Mouse (Mus musculus) intestine, embryonic 14.5 days (tissue): ENCODE measurements around the gene Tufm. TPM values are rescaled to one million over a fixed set of nuclear protein-coding genes. Genes with fewer than 3 reads are reported as not detected.
A peak's percentile ranks its signal among the peaks of the same experiment; 100 is the strongest.
"Not testable (repeated sequence)": the region's sequence is repeated elsewhere in the genome, so short reads cannot be mapped to it uniquely, and the experiment has no call there.

Source experiments
- ATAC-seq: fragments of 200-750 bp; cut with Nextera tagmentation; replicated peaks from 2 replicates; pipeline ENCODE4 v1.8.0; 2017; ENCODE audit warnings: low read depth, moderate number of reproducible peaks, moderate TSS enrichment, moderate library complexity; ENCODE audit not compliant: low FRiP score, low TSS enrichment
- DNase-seq: peaks from one replicate; pipeline ENCODE4 v3.0.0-alpha.2; 2018; ENCODE audit warnings: low spot score
- H3K27ac ChIP-seq: fragments of 300-500 bp; sonication (generic); 2 replicates; pipeline ENCODE4 v1.5.1; 2014; ENCODE audit warnings: low read depth, mild to moderate bottlenecking, control low read depth
- H3K27me3 ChIP-seq: fragments of 300-500 bp; sonication (generic); replicated peaks from 2 replicates; pipeline ENCODE4 v1.6.1; 2014; ENCODE audit warnings: low read length, control low read depth; ENCODE audit not compliant: control insufficient read depth, insufficient read depth
- H3K36me3 ChIP-seq: fragments of 300-500 bp; sonication (generic); 2 replicates; pipeline ENCODE4 v1.6.1; 2014; ENCODE audit warnings: low read length, control low read depth; ENCODE audit not compliant: control insufficient read depth, insufficient read depth
- H3K4me1 ChIP-seq: fragments of 300-500 bp; sonication (generic); replicated peaks from 2 replicates; pipeline ENCODE4 v1.6.1; 2014; ENCODE audit warnings: low read length, control low read depth, mixed read lengths; ENCODE audit not compliant: control insufficient read depth, insufficient read depth
- H3K4me2 ChIP-seq: fragments of 300-500 bp; sonication (generic); 2 replicates; pipeline ENCODE4 v1.6.1; 2014; ENCODE audit warnings: low read length
- H3K4me3 ChIP-seq: fragments of 300-500 bp; sonication (generic); 2 replicates; pipeline ENCODE4 v1.5.1; 2014; ENCODE audit warnings: low read depth, low read length, control low read depth, mixed read lengths
- H3K9ac ChIP-seq: fragments of 300-500 bp; sonication (generic); 2 replicates; pipeline ENCODE4 v1.6.1; 2014; ENCODE audit warnings: mild to moderate bottlenecking, low read length
- H3K9me3 ChIP-seq: fragments of 300-500 bp; sonication (generic); 2 replicates; pipeline ENCODE4 v1.6.1; 2016; ENCODE audit warnings: low read length, control low read depth; ENCODE audit not compliant: control insufficient read depth
- WGBS: fragments of 180-500 bp; shearing (Covaris S2); extraction: QIAGEN DNeasy Blood & Tissue Kit; methylation state at CpG from one replicate; pipeline ENCODE4 v1.1.7; 2014; 5-methylcytosine and 5-hydroxymethylcytosine counted together
- polyA plus RNA-seq: library from polyadenylated mRNA; unstranded; fragments of >200 nt; fragmentation: Nextera tagmentation; extraction: Ambion mirVana; gene quantifications from 2 replicates; pipeline ENCODE4 v1.2.1, GENCODE M21; 2014

Tufm gene
- polyA plus RNA-seq, 1 experiment from 2014 or later = 192 TPM

- WGBS = under 1% methylated on average over 53 of the region's 53 CpGs
- Histone ChIP-seq H3K4me3 (peak within 1 kb of the TSS; percentile 90), H3K36me3 (peaks cover 29% of the 10 kb centered on the region), H3K27me3 (no peaks in the 10 kb centered on the region), H3K9me3 (no peaks in the 10 kb centered on the region), H3K27ac (peak within 1 kb of the TSS; percentile 91), H3K4me1 (peaks cover 17% of the 10 kb centered on the region), H3K4me2 (peak within 1 kb of the TSS; percentile 80), H3K9ac (peak within 1 kb of the TSS; percentile 95)
- ATAC-seq = peak; percentile 89
- peak; percentile 92 for DNase-seq
Measured at GRCm38 (mm10) chr7:126474993-126475581, 12.1 kb upstream of the Tufm start, which contains the start of gene Sh2b1. Sh2b1 (minus strand) TSS chr7:126475424.

- no peaks in the 10 kb centered on the region; the same call in 1 of the 2 replicates for H3K4me1 ChIP-seq
- DNase-seq = no peak
- H3K27ac ChIP-seq = no peak overlapping the region
- no peaks in the 10 kb centered on the region for H3K9me3 ChIP-seq
- H3K36me3 ChIP-seq = no peaks in the 10 kb centered on the region
- WGBS = 24% methylated on average over 5 of the region's 5 CpGs
- no peaks in the 10 kb centered on the region for H3K27me3 ChIP-seq
- H3K4me3 ChIP-seq = no peak overlapping the region
- H3K4me2 ChIP-seq = peak overlapping the region; percentile 56; the same call in 1 of the 2 replicates
- H3K9ac ChIP-seq = no peak overlapping the region
- ATAC-seq = no peak
Measured at GRCm38 (mm10) chr7:126481699-126482098, 5.5 kb upstream of the Tufm start.

GRCm38 (mm10) chr7:126482392-126482871 lies 4.7 kb upstream of the Tufm start:
- DNase-seq = peak; percentile 85
- H3K36me3 ChIP-seq = no peaks in the 10 kb centered on the region
- H3K9me3 ChIP-seq = no peaks in the 10 kb centered on the region
- under 1% methylated on average over 23 of the region's 23 CpGs for WGBS
- H3K4me1 ChIP-seq = no peaks in the 10 kb centered on the region; the same call in 1 of the 2 replicates
- H3K9ac ChIP-seq = peak overlapping the region; percentile 18; the same call in 1 of the 2 replicates
- H3K4me2 ChIP-seq = peak overlapping the region; percentile 56
- no peaks in the 10 kb centered on the region for H3K27me3 ChIP-seq
- peak; percentile 83 for ATAC-seq
- H3K27ac ChIP-seq = peak overlapping the region; percentile 77
- H3K4me3 ChIP-seq = peak overlapping the region; percentile 25

- H3K27ac ChIP-seq, H3K27me3 ChIP-seq, H3K4me1 ChIP-seq, H3K9me3 ChIP-seq, DNase-seq: not testable (repeated sequence)
- peak; percentile 12; the same call in 1 of the 2 replicates for ATAC-seq
- WGBS = 15% methylated on average over 20 of the region's 25 CpGs
- peaks cover 39% of the 10 kb centered on the region for H3K36me3 ChIP-seq
- H3K4me2 ChIP-seq = peak overlapping the region; percentile 98
- H3K4me3 ChIP-seq = peak overlapping the region; percentile 74
- peak overlapping the region; percentile 63 for H3K9ac ChIP-seq
Measured at GRCm38 (mm10) chr7:126487617-126488385, 640 bp downstream of the Tufm start.

GRCm38 (mm10) chr7:126491005-126491404 lies 3.8 kb downstream of the Tufm start:
- H3K9me3 ChIP-seq = no peaks in the 10 kb centered on the region
- H3K27me3 ChIP-seq = no peaks in the 10 kb centered on the region
- WGBS = 79% methylated on average over 1 of the region's 1 CpGs
- no peak overlapping the region for H3K4me2 ChIP-seq
- no peak overlapping the region for H3K4me3 ChIP-seq
- peaks cover 71% of the 10 kb centered on the region for H3K36me3 ChIP-seq
- H3K9ac ChIP-seq = no peak overlapping the region
- DNase-seq (no peak), ATAC-seq (no peak)
- H3K4me1 ChIP-seq = 0 out of 2 replicates have a peak, but pooled peaks cover 6% of the 10 kb centered on the region
- no peak overlapping the region for H3K27ac ChIP-seq

GRCm38 (mm10) chr7:126491973-126492372 lies 4.8 kb downstream of the Tufm start:
- H3K27me3 ChIP-seq = no peaks in the 10 kb centered on the region
- 52% methylated on average over 9 of the region's 11 CpGs for WGBS
- no peak overlapping the region for H3K9ac ChIP-seq
- H3K4me2 ChIP-seq = no peak overlapping the region
- ATAC-seq (no peak), DNase-seq (no peak)
- peaks cover 81% of the 10 kb centered on the region for H3K36me3 ChIP-seq
- 0 out of 2 replicates have a peak, but pooled peaks cover 6% of the 10 kb centered on the region for H3K4me1 ChIP-seq
- no peak overlapping the region for H3K27ac ChIP-seq
- H3K4me3 ChIP-seq = no peak overlapping the region
- H3K9me3 ChIP-seq = no peaks in the 10 kb centered on the region

GRCm38 (mm10) chr7:126494120-126494519 lies 7.0 kb downstream of the Tufm start:
- H3K36me3 ChIP-seq = peaks cover 96% of the 10 kb centered on the region
- ATAC-seq = no peak
- no peak for DNase-seq

GRCm38 (mm10) chr7:126496475-126496874 lies 9.3 kb downstream of the Tufm start:
- ATAC-seq (no peak), DNase-seq (no peak)
- Histone ChIP-seq H3K27ac (no peak overlapping the region), H3K4me1 (peaks cover 5% of the 10 kb centered on the region), H3K4me2 (no peak overlapping the region), H3K4me3 (no peak overlapping the region), H3K9me3 (no peaks in the 10 kb centered on the region), H3K27me3 (no peaks in the 10 kb centered on the region), H3K9ac (no peak overlapping the region), H3K36me3 (peaks cover 98% of the 10 kb centered on the region)
- WGBS = 87% methylated on average over 5 of the region's 5 CpGs

More at GRCm38 (mm10) chr7:126494120-126494519, 7.0 kb downstream of the Tufm start:
- no peaks in the 10 kb centered on the region for H3K9me3 ChIP-seq
- no peaks in the 10 kb centered on the region for H3K27me3 ChIP-seq
- no peak overlapping the region for H3K9ac ChIP-seq
- 87% methylated on average over 6 of the region's 6 CpGs for WGBS
- no peak overlapping the region for H3K27ac ChIP-seq
- no peak overlapping the region for H3K4me2 ChIP-seq
- no peaks in the 10 kb centered on the region for H3K4me1 ChIP-seq
- H3K4me3 ChIP-seq = no peak overlapping the region
